Mouse (Mus musculus) adrenal gland, adult (tissue): Measurements from ENCODE around the gene Hsd17b2.
"Not testable (repeated sequence)": the region's sequence is repeated elsewhere in the genome, so short reads cannot be mapped to it uniquely, and the experiment has no call there.

ENCODE experiments used
- DNase-seq, 2 experiments: peaks; one replicate each; pipeline ENCODE4 v3.0.0; 2022 to 2023; ENCODE audit warnings: low spot score in 1 of 2; ENCODE audit not compliant: inconsistent age in 2 of 2

Gene Hsd17b2

DNA sequence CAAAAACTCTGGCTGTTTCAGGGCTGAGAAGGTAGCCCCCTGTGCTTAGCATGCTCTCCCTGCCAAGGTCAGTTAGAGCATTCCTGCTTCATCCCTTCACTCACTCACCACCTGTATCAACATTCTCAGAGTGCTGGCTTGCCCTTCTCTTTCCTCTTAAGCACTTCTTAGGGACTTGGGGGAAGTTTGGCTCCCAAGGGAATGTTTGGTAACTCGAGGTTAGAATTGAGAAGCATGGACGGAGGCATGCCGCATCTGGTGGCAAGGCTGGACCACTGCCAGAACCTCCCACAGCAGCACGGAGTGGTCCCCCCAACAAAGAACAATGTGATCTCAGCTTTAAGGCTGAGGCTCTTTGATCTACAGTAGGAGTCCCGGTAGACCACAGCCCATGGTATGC, 10.5 kb downstream of the Hsd17b2 start:
- no peak for DNase-seq

DNA sequence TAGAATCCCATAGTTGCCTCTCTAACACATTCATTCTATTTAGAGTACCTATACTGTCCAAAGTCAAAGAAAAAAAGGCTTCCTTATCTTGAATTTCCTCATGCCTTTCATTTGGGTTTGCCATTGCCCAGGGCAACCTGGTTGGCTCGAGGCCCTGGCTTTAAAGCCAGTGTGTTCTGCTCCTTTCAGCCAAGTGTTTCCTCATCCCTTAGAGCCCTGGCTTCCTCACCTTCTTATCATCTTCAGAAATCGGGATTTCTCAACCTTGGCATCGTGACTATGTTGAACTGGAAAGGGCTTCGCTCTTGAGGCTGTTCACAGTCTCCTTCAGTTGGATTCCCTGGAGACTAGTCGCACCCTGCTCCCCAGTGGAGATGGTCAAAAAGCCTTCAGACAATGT, 12.9 kb downstream of the Hsd17b2 start:
- peak in 1 of 2 experiments; percentile 34 for DNase-seq

DNA sequence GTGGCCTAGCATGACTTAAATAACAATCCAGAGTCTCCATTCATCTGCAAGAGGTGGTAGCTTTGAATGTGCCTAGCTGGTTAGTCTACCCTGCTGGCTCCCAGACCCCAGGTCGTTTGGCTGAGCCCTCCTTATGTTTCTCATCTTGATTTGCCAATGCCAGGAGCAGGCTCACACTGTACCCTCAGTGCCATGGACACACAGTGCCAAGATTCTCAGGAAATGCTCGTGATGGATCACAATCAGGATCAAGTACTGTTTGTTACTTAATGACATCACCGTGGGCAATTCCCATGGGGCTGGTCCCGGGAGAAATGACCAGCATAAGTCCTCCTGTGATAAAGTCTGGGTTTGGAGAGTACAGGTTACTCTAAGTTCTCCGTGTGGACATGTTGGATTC, 14.2 kb downstream of the Hsd17b2 start:
- DNase-seq = no peak

DNA sequence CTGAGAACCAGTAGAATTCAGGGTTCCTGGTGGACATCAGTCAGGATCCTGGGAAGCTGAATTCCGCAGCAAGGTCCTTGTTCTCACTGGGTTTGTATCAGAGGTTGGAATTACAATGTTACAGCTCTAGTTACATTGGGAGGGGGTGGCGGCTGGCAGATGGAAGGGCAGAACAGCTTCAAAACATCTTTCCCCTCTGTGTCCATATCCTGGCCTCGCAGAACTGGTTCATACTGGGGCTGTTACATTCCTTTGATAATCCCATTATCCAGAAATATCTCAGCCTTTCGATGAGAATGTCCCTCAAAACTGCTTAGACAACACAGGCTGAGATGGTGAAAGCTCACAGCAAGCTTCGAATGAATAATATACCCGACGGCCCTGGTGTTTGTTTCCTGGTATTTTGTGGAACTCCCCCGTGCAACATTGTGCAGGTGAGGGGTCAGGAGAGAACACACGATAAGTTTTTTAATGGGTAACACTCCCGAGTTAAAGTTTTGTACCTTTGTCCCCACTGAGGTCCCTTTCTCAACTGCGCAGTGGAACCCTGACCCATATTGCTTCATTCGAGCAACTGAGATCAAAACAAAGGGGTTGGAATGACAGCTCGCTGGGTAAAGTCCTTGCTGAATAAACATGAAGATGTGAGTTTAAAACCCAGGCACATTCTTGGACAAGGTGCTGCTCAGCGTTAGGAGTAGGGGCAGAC, 16.6 kb downstream of the Hsd17b2 start:
- DNase-seq = no peak

DNA sequence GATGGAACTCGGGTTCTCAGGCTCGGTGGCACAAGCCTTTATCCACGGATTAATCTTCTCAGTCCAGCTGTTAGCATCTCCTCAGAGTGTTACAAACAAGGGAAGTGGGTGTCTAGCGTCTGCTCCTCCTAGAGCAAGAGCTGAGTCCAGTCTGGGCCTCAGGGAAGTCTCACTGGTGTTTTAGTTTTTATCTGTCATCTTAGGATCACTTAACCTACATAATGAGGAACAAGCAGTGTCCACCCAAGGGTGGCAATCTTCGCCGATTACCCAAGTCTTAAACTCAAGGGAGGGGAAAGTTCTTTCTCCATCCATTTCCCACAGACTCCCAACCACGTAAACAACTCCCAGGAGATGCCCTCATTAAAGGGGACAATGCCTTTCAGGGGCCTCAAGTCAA, 24.8 kb downstream of the Hsd17b2 start:
- DNase-seq = no peak

DNA sequence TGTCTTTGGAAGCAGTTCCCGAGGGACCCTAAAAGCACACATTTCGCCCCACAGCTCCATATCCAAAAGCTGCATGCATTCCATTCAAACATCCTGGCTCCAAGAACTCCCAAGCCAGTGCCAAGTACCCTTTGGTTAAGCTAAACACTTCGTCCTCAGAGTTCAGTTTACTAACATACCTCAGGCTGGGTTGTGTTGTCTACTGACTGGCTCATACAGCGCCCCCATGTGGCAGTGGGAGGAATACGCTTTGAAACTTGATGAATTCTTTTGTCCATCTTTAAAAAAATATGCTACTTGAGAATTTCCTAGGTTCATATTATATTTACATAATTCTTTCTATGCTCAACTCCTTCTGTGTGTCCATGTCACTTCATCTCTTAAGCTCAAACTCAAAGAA, 25.9 kb downstream of the Hsd17b2 start:
- no peak for DNase-seq

DNA sequence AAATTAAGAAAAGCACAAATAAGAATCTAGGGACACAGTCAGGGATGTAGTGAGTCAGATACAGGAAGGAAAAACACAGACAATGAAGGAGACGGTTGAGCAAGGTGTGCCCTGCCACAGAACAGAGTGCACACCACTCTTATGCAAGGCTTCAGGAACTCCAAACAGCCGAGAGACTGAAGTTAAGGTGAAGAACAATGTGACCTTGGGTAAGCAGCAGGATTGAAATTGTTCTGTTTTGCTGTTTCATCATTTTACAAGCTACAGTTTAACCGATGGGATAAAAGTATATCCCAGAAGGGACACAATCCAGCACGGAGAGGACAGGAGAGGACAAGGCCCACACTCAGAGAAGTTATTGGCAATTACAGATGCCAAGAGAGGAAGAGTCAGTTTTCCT, 26.5 kb downstream of the Hsd17b2 start:
- no peak for DNase-seq

DNA sequence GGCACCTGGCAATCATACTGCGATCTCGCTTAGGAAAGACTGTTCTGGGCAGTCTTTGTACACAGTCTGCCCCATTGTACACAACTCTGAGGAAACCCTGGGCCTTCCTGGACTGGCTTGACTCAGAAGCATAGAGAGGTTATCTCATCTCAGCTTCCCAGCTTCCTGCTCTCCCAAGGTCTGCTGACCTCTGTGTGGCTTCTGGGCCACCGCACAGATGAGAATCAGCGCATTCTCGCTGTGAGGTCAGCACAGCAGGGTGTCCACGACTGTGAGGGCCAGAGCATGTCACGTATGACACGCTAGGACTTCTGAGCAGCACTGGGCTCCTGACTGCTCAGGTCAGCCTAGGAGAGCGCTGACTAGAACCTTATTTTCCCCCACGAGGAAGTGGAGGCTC, 29.3 kb downstream of the Hsd17b2 start:
- no peak for DNase-seq

DNA sequence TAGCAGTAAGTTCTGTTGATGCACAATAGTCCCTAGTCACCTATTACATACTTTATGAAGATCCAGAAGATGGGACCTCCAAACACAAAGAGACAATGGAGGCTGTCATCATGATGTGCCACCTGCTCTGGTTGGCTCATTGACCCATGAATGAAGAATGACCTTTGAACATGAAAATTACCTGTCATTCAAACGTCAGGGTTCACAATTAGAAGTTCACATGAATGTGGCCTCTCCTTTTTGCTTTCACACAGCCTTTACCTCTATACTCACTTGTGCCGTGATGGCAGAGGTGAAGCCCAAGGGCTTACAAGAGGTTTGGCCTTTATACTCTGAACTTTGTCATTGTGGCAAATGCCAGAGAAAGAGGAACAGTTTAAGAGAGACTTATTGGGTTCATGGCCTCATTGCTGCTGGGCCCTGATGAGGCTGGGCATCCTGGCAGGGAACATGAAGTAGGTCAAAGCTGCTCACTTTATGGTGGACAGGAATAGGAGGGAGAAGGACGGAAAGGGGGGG, 35.0 kb downstream of the Hsd17b2 start:
- no peak for DNase-seq

DNA sequence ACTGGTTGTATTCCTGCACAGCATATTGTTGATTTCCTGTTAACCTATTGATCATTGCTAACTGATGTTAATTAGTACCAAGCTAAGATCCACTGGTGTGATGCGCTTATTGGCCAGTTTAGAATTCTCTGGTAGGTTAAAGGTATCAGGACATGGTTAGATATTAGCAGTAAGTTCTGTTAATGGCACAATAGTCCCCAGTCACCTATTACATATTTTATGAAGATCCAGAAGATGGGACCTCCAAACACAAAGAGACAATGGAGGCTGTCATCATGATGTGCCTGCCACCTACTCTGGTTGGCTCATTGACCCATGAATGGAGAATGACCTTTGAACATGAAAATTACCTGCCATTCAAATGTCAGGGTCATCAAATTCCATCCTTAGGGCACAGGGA, 36.5 kb downstream of the Hsd17b2 start:
- not testable (repeated sequence) for DNase-seq

DNA sequence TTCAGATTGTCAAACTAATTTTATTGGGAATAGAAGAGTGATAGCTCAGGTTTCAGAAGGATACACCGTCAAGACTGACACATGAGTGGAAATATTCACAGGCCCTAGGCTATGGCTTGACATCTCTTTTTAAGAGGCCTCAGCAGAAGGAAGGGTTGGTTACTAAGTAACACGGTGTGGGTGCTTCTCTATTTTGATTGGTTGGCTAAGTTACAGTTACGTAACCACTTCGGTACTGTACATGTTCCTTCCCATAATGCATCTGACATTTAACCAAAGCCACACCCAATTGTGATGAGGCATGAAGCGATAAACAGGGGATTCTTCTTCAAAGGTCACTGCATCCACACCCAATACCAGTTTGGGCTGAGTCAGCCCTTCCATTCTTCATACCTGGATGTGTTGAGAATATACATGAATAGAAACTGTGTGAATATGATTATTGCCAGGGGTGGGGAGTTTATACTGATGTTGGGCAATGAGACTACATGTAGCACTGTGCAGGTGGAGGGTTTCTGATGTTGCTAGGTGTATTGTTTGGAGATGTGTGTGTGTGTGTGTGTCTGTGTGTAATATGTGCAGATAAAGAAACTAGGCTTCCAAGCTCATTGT, 38.8 kb downstream of the Hsd17b2 start:
- no peak for DNase-seq

DNA sequence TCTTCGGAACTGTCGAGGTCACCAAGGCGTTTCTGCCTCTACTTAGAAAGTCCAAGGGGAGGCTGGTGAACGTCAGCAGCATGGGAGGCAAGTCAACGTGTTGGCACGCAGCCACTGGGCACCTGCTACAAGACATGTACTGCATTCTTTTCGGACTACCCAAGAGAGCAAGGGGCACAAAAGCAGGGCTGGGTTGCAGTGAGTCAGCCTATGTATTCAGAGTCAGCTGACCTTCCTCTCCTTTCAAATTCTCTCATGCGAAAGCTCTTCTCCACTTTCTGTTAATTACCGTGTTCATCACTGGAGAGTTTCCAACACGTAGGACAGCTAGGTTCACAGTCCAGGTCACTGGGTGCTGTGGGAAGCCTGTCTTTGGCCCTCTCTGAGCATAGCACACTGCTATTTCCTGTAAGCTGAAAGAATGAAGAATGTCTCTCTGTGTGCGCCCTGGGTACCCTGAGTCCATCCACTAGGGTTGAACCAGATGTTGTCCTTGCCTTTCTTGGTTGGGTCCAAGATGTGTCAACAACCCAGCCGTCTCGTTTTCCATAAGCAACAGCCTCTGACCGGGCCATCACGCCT, 40.8 kb downstream of the Hsd17b2 start:
- DNase-seq = no peak

DNA sequence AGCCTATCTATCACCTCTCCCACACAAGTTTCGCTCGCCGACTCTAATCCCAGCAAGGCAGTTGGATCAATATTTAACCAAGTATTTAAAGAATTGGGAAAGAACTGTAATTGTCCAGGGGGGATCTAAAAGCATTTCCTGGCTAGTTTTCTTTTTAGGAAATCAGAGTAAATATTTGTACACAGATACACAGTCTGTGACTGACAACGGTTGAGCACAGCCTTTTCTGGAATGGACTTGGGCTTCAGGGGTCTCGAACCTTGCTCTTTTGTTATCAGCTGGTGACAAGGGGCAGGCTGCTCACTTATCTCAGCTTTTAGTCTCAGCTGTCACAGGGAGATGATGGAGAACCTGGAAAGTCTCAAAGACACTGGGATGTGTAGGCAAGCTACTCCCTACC, 44.9 kb downstream of the Hsd17b2 start:
- no peak for DNase-seq

DNA sequence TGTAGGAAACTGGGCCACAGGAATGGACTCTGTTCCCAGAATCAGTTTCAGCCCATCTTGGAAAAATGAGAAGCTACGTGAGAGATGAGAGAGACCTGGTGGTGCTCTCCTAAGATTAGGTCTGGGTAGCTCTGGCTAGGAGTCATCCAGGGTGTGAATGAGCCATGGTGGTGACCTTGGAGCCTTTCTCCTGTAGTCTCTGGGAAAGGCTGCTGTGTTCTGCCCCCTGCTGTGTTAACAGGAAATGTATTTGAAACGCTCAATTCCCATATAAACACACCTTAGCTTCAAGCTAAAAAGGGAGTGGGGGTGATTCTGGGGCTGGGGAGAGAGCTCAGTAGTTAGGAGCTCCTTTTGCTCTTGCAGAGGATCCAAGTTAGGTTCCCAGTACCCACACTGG, 45.7 kb downstream of the Hsd17b2 start:
- DNase-seq = no peak

DNA sequence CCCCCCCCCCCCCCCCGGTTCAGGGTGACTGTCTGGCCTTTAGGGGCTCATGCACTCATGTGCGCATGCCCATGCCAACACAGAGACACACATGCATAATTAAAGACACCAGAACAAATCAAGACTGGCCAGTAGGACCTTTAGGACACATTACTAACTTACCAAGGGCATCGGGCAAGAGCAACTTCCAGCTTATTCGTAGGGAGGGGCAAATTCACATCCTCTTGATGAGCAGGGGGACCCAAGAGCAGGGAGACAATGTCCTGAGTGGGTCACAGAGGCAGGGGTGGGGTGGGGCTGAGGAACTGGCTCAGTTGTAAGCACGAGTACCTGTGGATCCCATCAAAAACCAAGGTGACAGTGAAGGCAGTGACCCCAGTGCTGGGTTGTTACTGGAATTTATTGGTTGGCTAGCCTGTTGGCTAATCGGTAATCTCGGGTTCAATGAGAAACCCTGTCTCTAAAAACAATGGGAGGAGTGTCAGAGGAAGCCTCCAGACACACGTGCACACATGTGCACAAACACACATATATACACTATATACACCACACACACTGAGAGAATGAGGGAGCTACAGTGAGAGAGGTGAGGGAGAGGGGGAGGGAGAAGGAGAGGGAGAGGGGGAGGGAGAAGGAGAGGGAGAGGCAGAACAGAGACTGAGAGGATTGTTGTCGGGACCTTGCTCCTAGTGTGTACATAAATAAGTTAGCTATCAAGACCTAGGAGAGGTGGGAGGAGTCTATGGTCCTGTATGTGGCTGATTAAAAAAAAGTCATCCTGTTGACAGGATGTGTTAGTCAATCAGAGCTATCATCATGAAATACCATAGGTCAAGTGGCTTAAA, 46.4 kb downstream of the Hsd17b2 start:
- DNase-seq = no peak

DNA sequence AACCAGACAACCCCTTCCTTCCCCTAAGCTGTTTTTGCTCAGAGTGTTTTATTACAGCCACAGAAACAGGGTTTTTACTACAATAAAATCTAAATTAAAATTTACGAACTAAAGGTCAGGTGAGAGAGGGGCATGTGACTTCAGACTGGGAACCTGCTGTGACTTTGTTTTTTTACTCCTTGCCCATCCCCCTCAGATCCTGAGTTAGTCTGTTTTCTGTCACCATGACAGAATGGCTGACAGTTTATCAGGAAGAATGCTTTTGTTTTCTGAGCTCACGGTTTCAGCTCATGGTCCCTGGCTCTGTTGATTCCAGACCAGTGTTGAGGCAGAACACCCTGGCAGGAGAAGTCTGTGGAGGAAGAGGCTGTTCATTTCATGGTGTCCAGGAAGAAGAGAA, 47.7 kb downstream of the Hsd17b2 start:
- DNase-seq = no peak

DNA sequence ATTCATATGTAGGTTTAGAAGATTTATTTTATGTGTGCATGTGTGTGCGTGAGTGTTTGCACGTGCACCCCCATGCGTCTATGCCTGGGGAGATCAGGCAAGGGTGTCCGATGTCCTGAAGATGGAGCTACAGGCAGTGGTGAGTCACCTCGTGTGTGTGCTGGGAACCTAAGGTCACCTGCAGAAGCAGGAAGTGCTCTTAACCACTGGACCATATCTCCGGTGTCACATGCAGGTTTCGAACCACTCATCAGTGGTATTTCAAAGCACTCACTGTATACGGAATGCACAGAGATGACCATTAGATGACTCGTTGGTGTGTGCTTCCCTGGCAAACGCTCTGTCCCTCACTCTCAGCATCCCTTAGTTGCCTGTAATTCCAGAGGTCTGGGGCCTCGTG, 56.2 kb downstream of the Hsd17b2 start:
- DNase-seq = no peak

DNA sequence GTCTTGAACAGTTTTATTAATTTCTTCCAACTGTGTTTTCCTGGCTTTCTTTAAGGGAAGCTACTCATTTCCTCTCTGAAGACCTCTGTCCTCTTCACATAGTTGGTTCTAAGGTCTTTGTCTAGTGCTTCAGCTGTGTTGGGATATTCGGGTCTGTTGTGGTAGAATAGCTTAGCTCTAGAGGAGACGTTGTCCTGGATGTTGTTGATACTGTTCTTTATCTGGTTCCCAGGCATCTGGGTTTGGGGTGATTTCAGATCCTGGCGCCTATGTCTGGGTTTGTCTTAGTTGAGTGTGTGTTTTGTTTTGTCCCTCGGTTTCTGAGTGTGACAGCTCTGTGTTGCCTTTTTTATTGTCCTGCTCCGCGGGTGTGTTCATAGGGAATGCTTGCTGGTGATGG, 61.1 kb downstream of the Hsd17b2 start:
- no peak for DNase-seq

DNA sequence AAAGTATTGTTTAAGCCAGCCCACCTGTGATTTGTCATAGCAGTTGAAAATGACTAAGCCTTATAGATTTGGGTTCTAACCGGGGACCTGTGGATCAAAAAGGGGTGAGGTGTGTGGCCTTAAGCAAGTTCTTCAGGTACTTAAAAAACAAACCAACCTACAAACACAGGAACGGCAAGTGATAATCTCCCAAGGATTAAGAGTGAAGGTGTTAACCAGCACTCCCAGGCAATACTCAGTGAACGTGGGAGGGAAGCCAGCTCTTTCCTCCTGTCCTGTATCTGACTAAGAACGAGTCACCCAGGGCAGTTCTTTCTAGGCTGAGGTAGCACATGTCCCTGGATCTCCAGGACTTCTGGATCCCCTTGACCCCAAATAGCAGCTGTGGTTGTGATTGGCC, 62.9 kb downstream of the Hsd17b2 start:
- DNase-seq = no peak

DNA sequence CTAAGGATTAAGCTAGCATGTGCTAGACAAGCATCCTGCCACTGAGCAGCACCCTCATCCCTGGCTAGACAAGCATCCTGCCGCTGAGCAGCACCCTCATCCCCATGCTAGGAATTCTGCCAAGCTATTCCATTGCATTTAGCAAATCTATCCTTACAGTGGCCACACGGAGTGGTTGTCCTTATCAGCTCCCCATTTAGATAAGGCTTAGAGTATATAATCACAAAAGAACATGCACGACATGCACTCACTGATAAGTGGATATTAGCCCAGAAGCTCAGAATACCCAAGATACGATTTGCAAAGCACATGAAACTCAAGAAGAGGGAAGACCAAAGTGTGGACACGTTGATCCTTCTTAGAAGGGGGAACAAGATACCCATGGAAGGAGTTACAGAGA, 64.2 kb downstream of the Hsd17b2 start:
- DNase-seq = no peak

DNA sequence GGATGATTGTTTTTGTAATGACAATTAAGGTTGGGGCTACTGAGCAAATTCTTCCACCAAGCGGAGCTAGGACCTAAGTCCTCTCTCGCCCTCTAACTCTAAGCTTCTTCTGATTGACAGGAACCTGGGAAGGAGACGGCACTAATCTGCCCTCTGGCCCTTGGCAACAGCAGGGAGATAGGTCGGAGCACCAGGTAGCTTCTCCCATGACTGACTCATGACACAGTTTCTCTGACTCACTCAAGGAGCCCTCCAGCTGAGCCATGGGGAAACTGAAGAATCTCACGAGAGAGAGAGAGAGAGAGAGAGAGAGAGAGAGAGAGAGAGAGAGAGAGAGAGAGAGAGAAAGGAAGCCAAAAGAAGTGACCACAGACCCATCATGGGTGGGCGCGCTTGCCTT, 67.3 kb downstream of the Hsd17b2 start:
- no peak for DNase-seq
